Mouse (Mus musculus) CH12.LX (cell line): ENCODE results near the gene Fiz1. TPM values are rescaled to one million over a fixed set of nuclear protein-coding genes. Genes with fewer than 3 reads are reported as not detected.

Source experiments
- DNase-seq: peaks from one replicate; pipeline ENCODE4 v3.0.0-alpha.2; 2013; ENCODE audit errors: extremely low read depth
- H3K27ac ChIP-seq: 2 replicates; pipeline ENCODE4 v1.5.1; 2012; ENCODE audit warnings: low read depth, mild to moderate bottlenecking, control low read depth, moderate library complexity; ENCODE audit not compliant: insufficient read depth
- H3K27me3 ChIP-seq: replicated peaks from 2 replicates; pipeline ENCODE3; 2012; ENCODE audit warnings: inconsistent platforms
- H3K36me3 ChIP-seq, 2 experiments: replicated peaks in 1 of 2; 2 replicates each; pipeline versions ENCODE3 to v1.6.1; 2012; ENCODE audit warnings: inconsistent platforms in 1 of 2, low read length in 1 of 2, mild to moderate bottlenecking in 1 of 2, mixed read lengths in 1 of 2, moderate library complexity in 1 of 2; ENCODE audit not compliant: control insufficient read depth in 1 of 2, insufficient read depth in 1 of 2
- H3K4me1 ChIP-seq, 2 experiments: 2 replicates each; pipeline ENCODE4 v1.6.1; 2012; ENCODE audit warnings: inconsistent platforms in 1 of 2, moderate library complexity in 1 of 2; ENCODE audit not compliant: insufficient read depth in 2 of 2, control insufficient read depth in 1 of 2
- H3K4me2 ChIP-seq: 2 replicates; pipeline ENCODE4 v1.6.1; 2012; ENCODE audit warnings: low read depth, mild to moderate bottlenecking, control low read depth; ENCODE audit not compliant: poor library complexity, insufficient read depth, severe bottlenecking
- H3K4me3 ChIP-seq, 3 experiments: fragments of 150-350 bp in 1 of 3; sonication (generic) in 1 of 3; replicated peaks in 1 of 3; 2 replicates each; pipeline versions ENCODE3 to v1.5.1; 2011 to 2012; ENCODE audit warnings: low read depth in 2 of 3, low read length in 2 of 3, mild to moderate bottlenecking in 2 of 3, moderate library complexity in 2 of 3, control low read depth in 1 of 3, improper control_type of control experiment in 1 of 3, inconsistent platforms in 1 of 3, mixed read lengths in 1 of 3; ENCODE audit not compliant: poor library complexity in 1 of 3
- H3K79me2 ChIP-seq: replicated peaks from 2 replicates; pipeline ENCODE4 v1.6.1; 2012; ENCODE audit warnings: mild to moderate bottlenecking, moderate library complexity; ENCODE audit not compliant: control insufficient read depth, poor library complexity, insufficient read depth, severe bottlenecking; ENCODE audit errors: extremely low read depth
- H3K9ac ChIP-seq: 2 replicates; pipeline ENCODE4 v1.6.1; 2012; ENCODE audit warnings: low read depth, mild to moderate bottlenecking, control low read depth, moderate library complexity; ENCODE audit not compliant: insufficient read depth
- H3K9me3 ChIP-seq: replicated peaks from 2 replicates; pipeline ENCODE3; 2012; ENCODE audit warnings: low read length, inconsistent platforms, mixed read lengths
- BHLHE40 ChIP-seq: IDR thresholded peaks from 2 replicates; pipeline ENCODE4 v1.6.1; 2011; ENCODE audit warnings: mild to moderate bottlenecking, low read depth, low read length, improper control_type of control experiment
- CHD1 ChIP-seq: IDR thresholded peaks from 2 replicates; pipeline ENCODE4 v1.6.1; 2012; ENCODE audit warnings: low read depth, low read length, improper control_type of control experiment, inconsistent platforms
- CTCF ChIP-seq, 2 experiments: IDR thresholded peaks in 1 of 2; conservative IDR thresholded peaks in 1 of 2; 2 replicates each; pipeline ENCODE4 v1.5.1; 2011 to 2012; ENCODE audit warnings: low read depth in 2 of 2, low read length in 2 of 2, improper control_type of control experiment in 1 of 2, inconsistent platforms in 1 of 2, mild to moderate bottlenecking in 1 of 2, moderate library complexity in 1 of 2
- ELF1 ChIP-seq: IDR thresholded peaks from 2 replicates; pipeline ENCODE4 v1.6.1; 2014; ENCODE audit warnings: low read depth, mild to moderate bottlenecking, inconsistent platforms, low read length, improper control_type of control experiment
- HCFC1 ChIP-seq: IDR thresholded peaks from 2 replicates; pipeline ENCODE4 v1.6.1; 2012; ENCODE audit warnings: low read depth, mild to moderate bottlenecking, inconsistent platforms, low read length, improper control_type of control experiment
- JUN ChIP-seq: IDR thresholded peaks from 2 replicates; pipeline ENCODE4 v1.6.1; 2011; ENCODE audit warnings: low read depth, mild to moderate bottlenecking, low read length, improper control_type of control experiment, moderate library complexity; ENCODE audit not compliant: insufficient read depth
- KAT2A ChIP-seq: IDR thresholded peaks from 2 replicates; pipeline ENCODE4 v1.6.1; 2012; ENCODE audit warnings: low read length, improper control_type of control experiment, inconsistent platforms; ENCODE audit not compliant: insufficient replicate concordance
- MAX ChIP-seq: IDR thresholded peaks from 2 replicates; pipeline ENCODE4 v1.6.1; 2011; ENCODE audit warnings: low read length, improper control_type of control experiment
- MAZ ChIP-seq: IDR thresholded peaks from 2 replicates; pipeline ENCODE4 v1.6.1; 2012; ENCODE audit warnings: low read depth, mild to moderate bottlenecking, inconsistent platforms, low read length, improper control_type of control experiment, moderate library complexity
- MEF2A ChIP-seq: IDR thresholded peaks from 2 replicates; pipeline ENCODE4 v1.6.1; 2014; ENCODE audit warnings: low read depth, mild to moderate bottlenecking, inconsistent platforms, low read length, improper control_type of control experiment, borderline replicate concordance
- MXI1 ChIP-seq: IDR thresholded peaks from 2 replicates; pipeline ENCODE4 v1.6.1; 2011; ENCODE audit warnings: mild to moderate bottlenecking, low read depth, low read length, improper control_type of control experiment
- POLR2A ChIP-seq: IDR thresholded peaks from 2 replicates; pipeline ENCODE4 v1.6.1; 2011; ENCODE audit warnings: low read depth, mild to moderate bottlenecking, improper control_type of control experiment, low read length
- POLR2AphosphoS2 ChIP-seq: IDR thresholded peaks from 2 replicates; pipeline ENCODE4 v1.6.1; 2011; ENCODE audit warnings: low read depth, low read length, improper control_type of control experiment
- RAD21 ChIP-seq: IDR thresholded peaks from 2 replicates; pipeline ENCODE4 v1.6.1; 2011; ENCODE audit warnings: low read depth, mild to moderate bottlenecking, low read length, improper control_type of control experiment, moderate library complexity
- SIN3A ChIP-seq: IDR thresholded peaks from 2 replicates; pipeline ENCODE4 v1.6.1; 2012; ENCODE audit warnings: low read length, improper control_type of control experiment, inconsistent platforms
- SMC3 ChIP-seq: IDR thresholded peaks from 2 replicates; pipeline ENCODE4 v1.6.1; 2011; ENCODE audit warnings: low read depth, low read length, improper control_type of control experiment
- UBTF ChIP-seq: IDR thresholded peaks from 2 replicates; pipeline ENCODE4 v1.6.1; 2012; ENCODE audit warnings: low read depth, mild to moderate bottlenecking, inconsistent platforms, low read length, improper control_type of control experiment, moderate library complexity
- USF1 ChIP-seq: IDR thresholded peaks from 2 replicates; pipeline ENCODE4 v1.6.1; 2014; ENCODE audit warnings: low read depth, mild to moderate bottlenecking, inconsistent platforms, low read length, improper control_type of control experiment
- ZMIZ1 ChIP-seq: IDR thresholded peaks from 2 replicates; pipeline ENCODE4 v1.6.1; 2012; ENCODE audit warnings: low read depth, mild to moderate bottlenecking, inconsistent platforms, low read length, improper control_type of control experiment
- dilution Hi-C: fragments of 300-500 bp; cut with MboI; formaldehyde crosslinking; loops from 2 replicates; pipeline ENCODE4 v1.14.3; 2020; ENCODE audit warnings: low sequenced_read_pairs; ENCODE audit not compliant: extremely low pct_unique_long_range_greater_than_20kb, extremely low pct_ligation_motif_present
- in situ Hi-C: fragments of 300-500 bp; cut with MboI; formaldehyde crosslinking; loops from 3 replicates; pipeline ENCODE4 v1.14.3; 2019; ENCODE audit warnings: low sequenced_read_pairs, low pct_ligation_motif_present, low pct_unique_long_range_greater_than_20kb, mixed read lengths
- polyA plus RNA-seq: library from polyadenylated mRNA; unstranded; fragments of >175 nt; gene quantifications from 2 replicates; pipeline ENCODE4 v1.2.1, GENCODE M21; 2012; ENCODE audit warnings: low read depth; ENCODE audit not compliant: insufficient read length
- total RNA-seq, 2 experiments: library from RNA; depleted of rRNA; stranded (reverse); fragments of 300-350 nt in 1 of 2; fragments of >200 nt in 1 of 2; gene quantifications; 2 replicates each; pipeline ENCODE4 v1.2.3; 2012 to 2014

Fiz1 gene
- total and polyA plus RNA-seq, 3 experiments = 18.4 to 40.8 (median 24.3) TPM

- Histone ChIP-seq H3K27ac (no peak overlapping the region), H3K9me3 (peaks cover 3% of the 10 kb centered on the region), H3K9ac (no peak overlapping the region), H3K79me2 (no peaks in the 10 kb centered on the region), H3K4me1 (peaks cover 0 to 12% of the 10 kb centered on the region in 2 experiments; a peak in 2 of 4 replicates), H3K4me3 (no peak overlapping the region), H3K36me3 (no peaks in the 10 kb centered on the region), H3K4me2 (no peak overlapping the region), H3K27me3 (no peaks in the 10 kb centered on the region)
- in situ Hi-C loops = no loop called here
- DNase-seq = no peak
- TF ChIP-seq ELF1 (no peak), SMC3 (peak; percentile 64), CTCF (conservative IDR thresholded peaks at IDR 0.05 in 1 of 2, IDR thresholded peaks at IDR 0.05 in 1 of 2; ENCODE audit: low read depth in 2 of 2, low read length in 2 of 2) (peak; percentile 11 to 65; a peak in 2 of 4 replicates), RAD21 (peak; percentile 51), JUN (no peak)
- dilution Hi-C loops = no loop called here
Observed at GRCm38 (mm10) chr7:4999876-5000275, 14.6 kb downstream of the Fiz1 start.

- no peak for DNase-seq
- TF ChIP-seq MAX = no peak
- no peak for TF ChIP-seq MAZ
- TF ChIP-seq SIN3A = no peak
- no peak for TF ChIP-seq MXI1
- no peak for TF ChIP-seq MEF2A
- TF ChIP-seq CHD1 = no peak
- TF ChIP-seq POLR2A = no peak
- TF ChIP-seq ZMIZ1 = no peak
- TF ChIP-seq UBTF = no peak
- TF ChIP-seq BHLHE40 = no peak
- no peak for TF ChIP-seq HCFC1
- TF ChIP-seq USF1 = no peak
- no peak for TF ChIP-seq POLR2AphosphoS2
- TF ChIP-seq KAT2A = no peak
- in situ Hi-C loops = no loop called here
- H3K4me2 ChIP-seq = peak overlapping the region; percentile 70
- H3K36me3 ChIP-seq = peaks cover 11 to 23% of the 10 kb centered on the region in 2 experiments
- peak overlapping the region; percentile 75 for H3K9ac ChIP-seq
- H3K4me3 ChIP-seq = peak overlapping the region; percentile 74 to 82 (median 77)
- peaks cover 0 to 13% of the 10 kb centered on the region in 2 experiments; a peak in 2 of 4 replicates for H3K4me1 ChIP-seq
- peaks cover 12% of the 10 kb centered on the region for H3K9me3 ChIP-seq
- no peaks in the 10 kb centered on the region for H3K27me3 ChIP-seq
- no peak overlapping the region for H3K27ac ChIP-seq
- dilution Hi-C loops = no loop called here
- no peaks in the 10 kb centered on the region for H3K79me2 ChIP-seq
Observed at GRCm38 (mm10) chr7:4996934-4997333, 17.6 kb downstream of the Fiz1 start.
